Mouse (Mus musculus) right cerebral cortex, adult 2 months (tissue): ENCODE results near the gene Zbed4.
"Not testable (repeated sequence)": the region's sequence is repeated elsewhere in the genome, so short reads cannot be mapped to it uniquely, and the experiment has no call there.

Experiments
- DNase-seq, 2 experiments: peaks; one replicate each; pipeline ENCODE4 v3.0.0; 2021 to 2022; ENCODE audit warnings: low spot score in 2 of 2

Gene Zbed4

DNA sequence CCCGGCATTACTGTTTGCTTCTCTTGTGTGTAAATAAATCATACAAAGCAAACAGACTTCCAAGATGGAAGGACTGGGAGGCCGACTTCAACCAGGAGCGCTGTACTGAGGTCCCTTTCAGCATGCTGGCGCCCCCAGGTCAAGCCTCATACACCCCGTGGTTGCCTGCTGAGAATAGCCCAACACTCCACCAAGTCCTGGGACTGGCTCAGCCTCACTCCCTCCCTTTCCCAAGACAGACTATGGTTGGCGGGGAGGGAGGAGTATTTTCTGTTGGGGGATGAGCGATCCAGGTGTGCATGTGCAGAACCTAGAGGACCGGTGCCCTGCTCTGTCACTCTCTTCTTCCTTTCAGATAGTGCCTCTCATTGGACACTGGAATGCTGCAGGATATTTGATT is 56.7 kb downstream of the Zbed4 start:
- DNase-seq, result no peak

DNA sequence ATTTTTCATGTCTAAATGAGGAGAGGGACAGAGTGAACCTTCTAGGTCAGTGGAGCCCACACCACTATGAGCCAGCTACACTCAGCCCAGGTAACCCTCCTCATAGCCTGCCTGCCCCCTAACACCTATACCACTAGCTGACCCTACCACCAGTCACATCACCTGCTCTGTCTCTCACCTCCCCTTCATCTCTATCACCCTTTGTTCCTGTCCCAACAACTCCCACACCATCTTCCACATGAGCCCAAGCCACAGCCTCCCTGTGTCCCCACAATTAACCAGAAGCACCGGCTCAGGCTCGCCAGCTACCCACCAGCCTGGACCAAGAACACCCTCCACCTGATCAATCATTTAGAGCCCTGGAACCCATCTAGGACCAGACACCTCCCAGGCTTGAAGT is 58.9 kb downstream of the Zbed4 start:
- DNase-seq, result no peak

DNA sequence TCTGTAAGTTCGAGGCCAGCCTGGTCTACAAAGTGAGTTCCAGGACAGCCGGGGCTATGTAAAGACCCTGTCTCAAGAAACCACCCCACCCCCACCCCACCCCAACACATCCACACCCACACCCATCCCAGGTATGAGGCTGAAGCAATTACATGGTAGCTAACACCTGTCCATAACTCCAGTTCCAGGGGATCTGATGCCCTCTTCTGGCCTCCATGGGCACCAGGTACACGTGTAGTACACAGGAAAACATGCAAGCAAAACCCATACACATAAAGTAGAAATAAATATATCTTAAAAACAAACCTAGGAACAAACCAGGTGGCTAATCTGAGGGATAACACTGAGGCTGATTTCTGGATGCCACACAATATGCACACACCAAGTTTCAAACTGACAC is 61.8 kb downstream of the Zbed4 start:
- DNase-seq, result no peak

DNA sequence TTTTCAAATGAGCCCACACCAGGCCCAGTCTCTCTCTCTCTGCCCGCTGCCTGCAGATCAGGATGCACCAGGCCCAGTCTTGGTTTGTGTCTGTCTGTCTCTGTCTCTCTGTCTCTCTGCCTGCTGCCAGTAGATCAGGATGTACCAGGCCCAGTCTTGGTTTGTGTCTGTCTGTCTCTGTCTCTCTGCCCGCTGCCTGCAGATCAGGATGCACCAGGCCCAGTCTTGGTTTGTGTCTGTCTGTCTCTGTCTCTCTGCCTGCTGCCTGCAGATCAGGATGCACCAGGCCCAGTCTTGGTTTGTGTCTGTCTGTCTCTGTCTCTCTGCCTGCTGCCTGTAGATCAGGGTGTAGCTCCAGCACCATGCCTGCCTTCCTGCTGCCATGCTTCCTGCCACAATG is 62.4 kb downstream of the Zbed4 start:
- DNase-seq, result not testable (repeated sequence)

DNA sequence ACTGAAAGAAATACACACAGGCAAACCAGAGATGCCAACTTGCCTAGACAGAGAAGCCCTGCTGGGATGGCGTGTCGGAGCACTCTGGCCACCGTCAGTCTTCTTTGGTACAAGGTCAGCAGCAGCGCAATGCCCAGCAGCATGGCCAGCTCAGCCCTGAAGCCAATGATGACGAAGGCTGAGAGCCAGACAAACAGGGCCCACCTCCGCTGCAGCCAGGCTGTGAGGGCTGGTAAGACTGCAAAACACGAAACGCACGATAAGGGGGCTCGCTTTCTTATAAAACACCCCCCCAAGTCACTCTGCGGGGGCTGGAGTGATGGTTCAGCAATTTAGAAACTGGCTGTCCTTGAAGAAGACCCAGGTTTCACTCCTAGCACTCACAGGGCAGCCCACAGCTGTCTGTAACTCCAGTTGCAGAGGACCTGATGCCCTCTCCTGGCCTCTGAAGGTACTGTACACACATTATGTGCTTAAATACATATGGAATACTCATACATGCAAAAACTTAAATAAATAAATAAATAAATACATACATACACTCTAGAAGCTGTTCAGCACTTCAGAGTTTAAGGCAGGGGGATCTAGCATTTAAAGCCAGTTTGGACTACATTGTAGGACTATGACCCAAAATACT is 63.1 kb downstream of the Zbed4 start:
- no peak for DNase-seq

DNA sequence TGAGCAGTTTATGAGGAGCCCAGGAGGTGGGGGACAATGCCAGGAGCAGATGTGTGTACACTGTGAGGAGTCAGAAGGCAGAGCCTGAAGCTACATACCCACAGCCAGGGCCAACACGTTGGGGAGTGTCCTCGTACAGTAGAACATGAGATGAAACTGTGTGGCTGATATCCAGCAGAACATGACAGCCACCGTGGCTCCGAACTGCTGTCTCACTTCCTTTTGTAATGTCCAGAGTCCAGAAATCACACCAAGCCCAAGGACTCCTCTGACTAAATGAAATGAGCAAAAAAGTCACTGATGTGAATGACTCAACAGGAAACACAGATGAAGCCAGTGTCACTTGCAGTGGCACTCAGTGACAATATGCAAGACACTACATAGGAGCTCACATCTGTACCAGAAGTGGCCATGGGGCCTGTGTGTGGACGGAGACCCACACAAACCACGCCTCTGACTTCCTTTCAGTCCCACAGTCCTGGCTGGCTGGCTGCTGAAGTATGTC is 63.8 kb downstream of the Zbed4 start:
- no peak for DNase-seq

DNA sequence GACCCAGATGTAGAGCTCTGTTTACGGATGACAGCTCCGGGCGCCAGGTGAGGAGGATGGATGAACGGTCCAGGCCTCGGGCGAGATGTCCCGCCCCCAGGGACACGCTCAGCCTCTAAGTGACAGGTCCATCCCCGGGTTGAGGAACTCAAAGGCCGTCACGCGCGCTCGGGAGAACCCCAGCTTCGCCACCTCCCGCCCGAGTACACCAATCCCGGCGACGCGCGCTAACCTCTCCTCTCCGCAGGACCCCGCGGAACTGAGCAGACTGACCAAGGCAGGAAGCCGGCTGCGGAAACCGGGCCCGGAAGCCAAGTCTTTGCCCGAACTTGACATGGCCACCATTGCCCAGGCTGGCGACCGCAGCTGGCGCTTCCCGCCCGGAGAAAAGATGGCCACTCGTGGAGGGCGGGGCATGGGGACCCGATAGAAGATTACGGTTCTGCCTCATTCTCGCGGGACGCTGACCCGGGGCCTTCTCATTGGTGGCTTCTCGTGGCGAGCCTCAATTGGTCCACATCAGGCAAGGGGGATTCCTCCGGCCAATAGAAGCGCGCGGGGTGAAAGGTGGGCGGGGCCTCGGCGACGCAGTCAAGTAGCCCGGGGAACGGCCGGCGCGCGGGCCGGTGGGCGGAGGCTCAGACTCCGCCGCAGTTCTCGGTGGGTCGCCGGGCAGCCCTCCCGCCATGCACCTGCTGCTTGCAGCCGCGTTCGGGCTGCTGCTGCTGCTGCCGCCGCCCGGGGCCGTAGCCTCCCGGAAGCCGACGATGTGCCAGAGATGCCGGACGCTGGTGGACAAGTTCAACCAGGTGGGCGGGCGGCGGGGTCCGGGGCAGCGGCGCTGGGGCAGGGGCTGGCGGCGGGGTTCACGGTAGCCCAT is 67.8 kb downstream of the Zbed4 start, which contains the start of the genes Alg12 and Creld2:
TSS of gene Alg12 (minus strand) at position 293 of the 880 bp plus-strand sequence.
TSS of gene Creld2 (plus strand) at position 621 of the 880 bp plus-strand sequence.
- DNase-seq, result peak; percentile 100

DNA sequence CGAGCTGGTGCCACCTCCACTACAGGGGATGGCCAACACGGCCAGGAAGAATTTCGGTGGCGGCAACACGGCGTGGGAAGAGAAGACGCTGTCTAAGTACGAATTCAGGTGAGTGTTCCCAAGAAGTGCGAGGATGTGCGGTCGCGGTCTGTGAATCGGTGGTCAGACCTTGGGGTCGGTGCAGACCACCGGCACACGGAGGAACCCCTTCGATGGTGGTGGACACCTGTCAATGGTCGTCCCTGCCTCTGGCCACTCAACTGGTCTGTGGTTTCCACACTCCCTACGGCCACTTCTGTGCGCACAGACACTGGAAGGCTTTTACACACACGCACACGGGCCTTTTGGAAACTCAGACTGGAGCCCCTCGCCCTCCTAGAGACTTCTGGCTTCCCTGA is 68.4 kb downstream of the Zbed4 start:
- peak; percentile 33 to 37 for DNase-seq

DNA sequence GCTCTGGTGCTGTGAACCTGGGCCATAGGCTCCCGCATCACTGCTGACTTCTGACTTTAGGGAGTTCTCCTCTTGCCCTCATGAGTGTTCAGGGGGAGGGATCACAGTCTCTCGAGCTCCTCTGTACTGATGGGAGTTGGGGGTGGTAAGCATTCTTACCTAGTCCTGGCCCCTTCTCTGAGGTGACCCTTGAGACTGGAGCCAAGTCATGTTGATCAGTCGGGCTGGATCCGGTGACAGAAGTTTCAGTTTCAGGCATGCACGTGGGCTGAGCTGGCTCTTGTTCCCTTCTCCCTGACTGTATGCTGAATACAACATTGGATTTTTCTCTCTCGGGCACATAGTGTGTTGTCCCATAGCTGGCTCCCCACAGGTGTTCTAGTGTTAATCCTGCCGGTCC is 69.9 kb downstream of the Zbed4 start:
- DNase-seq, result no peak

DNA sequence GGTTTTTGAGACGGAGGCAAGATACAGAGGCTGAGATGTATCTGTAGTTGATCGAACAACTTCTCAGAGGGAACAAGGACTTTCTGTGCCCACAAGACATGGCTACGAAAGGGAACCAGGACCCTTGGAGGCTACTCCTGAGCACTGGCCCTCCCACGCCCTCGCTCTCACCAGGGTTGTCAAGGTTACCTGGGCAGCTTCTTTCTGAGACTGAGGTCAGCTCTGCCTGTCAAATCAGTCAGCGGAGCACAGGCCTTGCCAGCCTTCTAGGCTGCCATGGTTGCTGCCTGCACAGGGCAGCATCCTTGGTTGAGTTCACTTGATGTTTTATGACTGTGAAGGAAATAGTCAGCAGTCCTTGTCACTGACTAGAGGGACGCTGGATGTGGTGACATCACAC is 71.1 kb downstream of the Zbed4 start:
- DNase-seq, result no peak

DNA sequence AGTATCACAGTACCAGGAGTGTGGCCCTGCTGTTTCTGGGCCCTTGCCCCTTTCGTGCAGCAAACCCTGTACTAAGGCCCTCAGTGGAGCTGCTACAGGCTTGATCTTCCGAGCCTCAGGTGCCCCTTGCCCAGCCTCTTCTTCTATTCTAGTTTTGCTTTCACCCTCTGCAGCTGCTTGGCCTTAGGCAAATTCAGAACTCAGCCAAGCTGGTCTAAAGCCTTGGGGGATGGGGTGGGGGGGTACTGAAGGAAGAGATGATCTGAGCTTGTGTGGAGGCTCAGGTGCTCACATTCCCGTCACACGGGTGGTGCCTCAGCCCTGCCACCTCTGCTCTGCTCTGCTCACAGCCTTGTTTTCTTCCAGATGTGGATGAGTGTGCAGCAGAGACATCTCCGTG is 71.9 kb downstream of the Zbed4 start:
- no peak for DNase-seq

DNA sequence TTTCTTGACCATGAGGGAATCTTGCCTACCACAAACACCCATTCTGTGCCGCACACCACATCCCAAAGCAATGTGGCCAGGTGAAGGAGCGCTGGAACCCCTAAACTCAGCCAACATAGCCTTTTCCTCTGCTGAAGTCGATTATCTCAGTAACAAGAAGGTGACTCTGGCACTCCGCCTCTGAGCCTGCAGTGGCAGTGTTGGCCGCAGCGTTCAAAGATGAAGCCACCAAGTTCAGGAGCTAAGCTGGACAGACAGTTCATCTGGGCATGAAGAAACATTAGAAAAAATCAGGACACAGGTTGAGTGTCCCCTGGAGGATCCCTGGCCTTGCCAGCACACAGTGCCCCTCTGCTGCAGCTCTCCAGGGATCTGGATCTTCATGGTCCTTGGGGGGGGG is 76.0 kb downstream of the Zbed4 start:
- DNase-seq, result no peak

DNA sequence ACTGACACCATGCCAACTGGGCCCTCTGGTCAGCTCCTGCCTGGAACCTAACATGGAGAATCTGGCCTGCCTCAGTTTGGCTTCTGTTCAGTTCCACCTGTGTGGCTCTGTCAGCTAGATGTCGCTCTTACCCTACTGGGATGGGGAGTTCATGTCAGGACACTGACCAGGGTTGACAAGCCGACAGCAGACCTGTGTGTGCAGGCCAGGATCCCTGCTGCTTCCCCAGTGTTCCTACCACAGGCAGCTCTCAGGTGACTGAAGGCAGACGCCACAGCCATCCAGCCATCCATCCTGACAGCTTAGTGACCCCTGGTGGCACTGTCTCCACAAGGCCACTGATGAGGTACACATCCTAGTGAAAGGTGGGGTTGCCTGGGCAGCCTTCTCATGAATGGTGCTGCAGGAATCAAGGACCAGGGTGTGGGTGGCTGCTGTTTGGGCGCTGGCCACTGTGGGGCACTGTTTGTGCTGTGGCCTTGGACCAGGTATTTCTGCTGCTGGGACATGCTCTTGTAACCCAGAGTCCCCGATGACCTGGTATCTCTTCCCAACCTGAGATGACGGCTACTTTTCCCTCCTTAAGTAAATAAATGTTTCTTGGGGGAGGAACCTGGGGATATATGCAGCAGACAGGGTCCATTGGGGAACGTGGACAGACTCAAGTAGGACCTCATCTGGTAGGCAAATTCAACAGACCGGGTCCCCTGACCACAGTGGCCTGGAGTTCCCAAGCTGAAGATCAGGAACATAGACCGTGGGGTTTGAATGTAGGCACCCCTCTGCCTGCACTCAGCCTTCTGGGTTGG is 76.7 kb downstream of the Zbed4 start:
- peak; percentile 38 to 49 for DNase-seq

DNA sequence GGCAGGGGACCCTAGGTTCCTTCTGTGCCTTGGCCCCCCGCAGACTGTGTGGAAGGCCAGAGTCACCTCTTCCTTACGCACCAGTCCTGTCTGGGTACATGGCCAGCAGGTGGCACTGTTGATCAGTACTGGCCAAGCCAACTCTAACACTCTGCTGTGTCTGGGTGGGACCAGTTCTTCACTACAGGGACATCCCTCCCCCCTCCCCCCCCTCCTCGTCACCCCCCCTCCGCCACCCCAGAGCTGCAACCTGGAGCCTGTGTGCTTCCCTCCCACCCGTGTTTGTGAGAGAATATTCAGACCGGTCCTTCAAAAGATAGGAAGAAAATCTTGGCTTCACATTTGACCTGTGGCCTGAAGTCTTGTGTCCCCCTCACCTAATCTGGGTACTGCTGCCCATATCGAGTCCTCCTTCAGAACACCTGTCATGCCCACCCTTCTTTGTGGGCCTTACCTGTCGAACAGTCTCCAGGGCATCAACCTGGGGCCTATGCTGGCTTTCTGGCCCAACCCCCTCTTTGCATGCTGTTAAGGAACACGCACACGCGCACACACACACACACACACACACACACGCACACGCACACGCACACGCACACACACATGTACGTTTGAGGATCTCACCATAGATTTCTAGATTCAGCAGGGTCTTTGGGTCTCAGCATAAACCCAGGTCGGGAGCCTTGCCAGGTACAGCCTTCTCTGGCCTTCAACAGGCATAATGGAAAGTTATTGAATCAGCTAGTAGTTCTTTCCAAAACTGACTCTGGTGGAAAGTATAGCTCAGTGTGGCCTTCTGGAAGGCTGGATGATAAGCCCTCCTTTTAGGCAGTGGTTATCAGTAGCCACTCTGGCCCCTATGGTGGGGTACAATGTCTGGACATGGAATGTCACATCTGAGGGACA is 77.6 kb downstream of the Zbed4 start:
- DNase-seq, result peak; percentile 91

DNA sequence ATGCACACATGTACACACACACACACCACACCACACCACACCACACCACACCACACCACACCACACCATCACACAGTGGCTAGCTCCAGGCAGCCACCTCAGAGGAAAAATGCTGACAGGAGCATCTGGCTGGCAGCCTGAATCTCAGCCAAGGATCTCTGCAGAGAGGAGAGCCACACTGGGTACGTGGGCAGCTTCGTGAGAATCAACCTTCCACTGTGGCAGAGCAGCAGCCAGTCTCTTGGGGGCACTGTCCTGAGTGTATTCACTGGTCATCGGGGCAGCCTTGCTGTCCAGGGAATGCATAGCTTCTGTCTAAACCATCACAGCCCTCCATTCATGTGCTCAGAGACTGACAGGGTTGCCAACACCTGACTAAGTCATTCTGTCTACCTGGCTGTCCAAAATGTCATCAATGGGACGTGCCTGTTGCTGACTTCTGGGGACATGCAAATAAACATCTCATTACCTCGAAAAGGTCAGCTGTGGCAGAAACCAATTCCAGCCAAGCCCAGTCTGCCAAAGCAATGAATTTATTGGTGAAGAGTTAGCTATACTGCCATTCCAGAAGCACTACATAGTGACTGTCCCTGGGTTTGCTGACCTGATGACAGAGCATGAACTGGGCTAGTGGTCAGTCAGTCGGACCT is 78.5 kb downstream of the Zbed4 start:
- DNase-seq, result peak; percentile 41 to 51

DNA sequence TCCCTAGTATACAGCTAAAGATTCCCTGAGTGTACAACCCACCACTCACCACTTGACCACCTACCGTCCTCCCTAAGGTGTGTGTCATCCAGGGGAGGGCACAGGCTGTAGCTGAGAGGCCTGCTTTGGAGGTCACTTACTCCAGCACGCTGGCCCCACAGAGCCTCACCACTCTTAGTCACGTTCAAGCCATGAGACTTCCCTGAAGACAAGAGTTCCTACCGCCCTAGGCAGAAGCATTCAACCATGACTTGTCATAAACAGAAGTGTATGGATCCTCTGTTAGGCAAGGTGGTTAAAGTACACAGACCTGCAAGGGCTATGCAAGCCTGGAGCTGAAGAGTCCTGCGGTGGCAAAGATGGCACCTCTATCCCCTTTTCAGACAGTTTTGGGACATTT is 79.2 kb downstream of the Zbed4 start:
- no peak for DNase-seq

DNA sequence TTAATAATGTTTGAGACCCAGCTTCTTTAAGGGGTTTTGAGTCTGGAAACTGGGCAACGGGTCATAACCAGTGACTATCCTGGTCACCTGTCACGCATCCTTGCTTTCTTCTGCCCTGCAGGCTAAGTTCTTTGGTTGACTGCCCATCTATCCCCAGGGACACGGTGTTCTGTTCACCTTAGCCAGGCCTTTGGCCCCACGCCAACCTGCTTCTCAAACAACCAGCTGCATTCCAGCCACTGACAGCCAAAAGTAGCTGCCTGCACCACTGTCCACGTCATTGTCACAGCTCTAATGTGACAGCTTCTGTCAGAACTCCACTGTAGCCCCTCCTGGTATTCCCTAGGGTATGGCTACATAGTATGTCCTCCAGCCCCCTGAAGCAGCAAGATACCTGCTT is 80.0 kb downstream of the Zbed4 start:
- no peak for DNase-seq

DNA sequence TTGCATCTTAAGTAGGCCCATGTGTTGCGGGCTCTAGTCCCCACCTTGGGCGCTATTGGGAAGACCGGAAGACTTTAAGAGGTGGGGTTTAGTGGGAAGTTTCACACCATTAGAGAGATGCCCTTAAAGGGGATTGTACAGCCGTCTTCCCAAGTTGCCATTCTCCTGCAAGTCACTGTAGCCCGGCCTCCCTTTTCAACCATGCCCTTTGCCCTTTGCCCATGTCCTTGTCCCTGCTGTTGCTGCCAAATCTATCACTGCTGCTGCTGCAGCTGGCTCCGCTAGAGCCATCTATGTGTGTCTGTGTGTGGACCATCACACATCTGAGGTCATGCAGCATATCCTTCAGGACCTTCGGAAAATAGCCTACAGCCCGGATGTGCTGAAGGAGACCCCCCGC is 81.1 kb downstream of the Zbed4 start:
- DNase-seq, result no peak
